Mouse (Mus musculus): ENCODE results near the gene Fstl3. TPM values are rescaled to one million over a fixed set of nuclear protein-coding genes. Genes with fewer than 3 reads are reported as not detected.

The Fstl3 gene
- polyA plus RNA-seq, 1 experiment from 2014 or later = 21.2 TPM

DNA sequence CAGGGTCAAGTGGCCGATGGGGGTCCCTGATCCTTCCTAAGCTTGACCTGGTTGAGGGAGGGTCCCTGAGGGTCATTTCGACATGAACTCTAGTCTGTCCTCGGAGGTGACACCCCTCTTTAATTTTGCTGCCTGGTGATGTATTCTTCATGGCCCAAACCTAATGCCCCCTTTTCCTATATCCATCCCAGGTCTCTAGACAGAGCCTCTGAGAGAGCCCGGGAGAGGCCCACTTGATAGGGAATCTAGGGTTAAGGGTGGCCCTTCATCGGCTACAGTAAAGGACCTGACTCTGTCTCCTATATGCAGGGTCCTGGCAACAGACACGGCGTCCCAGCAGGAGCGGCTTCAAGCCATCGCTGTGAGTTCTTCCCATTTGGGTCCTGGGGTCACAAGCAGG, 29.3 kb downstream of the Fstl3 start:
- H3K9me3 ChIP-seq = no peaks in the 10 kb centered on the region
- no peak for ATAC-seq (ENCODE audit: insufficient number of reproducible peaks, low FRiP score, low TSS enrichment, low read depth)
- peaks cover 23% of the 10 kb centered on the region for H3K36me3 ChIP-seq
- H3K9ac ChIP-seq = no peak overlapping the region
- WGBS = 90% methylated on average over 9 of the region's 9 CpGs
- no peak overlapping the region for H3K27ac ChIP-seq
- no peak overlapping the region for H3K4me2 ChIP-seq
- H3K4me3 ChIP-seq = no peak overlapping the region
- H3K4me1 ChIP-seq = peaks cover 46% of the 10 kb centered on the region
- no peaks in the 10 kb centered on the region for H3K27me3 ChIP-seq

DNA sequence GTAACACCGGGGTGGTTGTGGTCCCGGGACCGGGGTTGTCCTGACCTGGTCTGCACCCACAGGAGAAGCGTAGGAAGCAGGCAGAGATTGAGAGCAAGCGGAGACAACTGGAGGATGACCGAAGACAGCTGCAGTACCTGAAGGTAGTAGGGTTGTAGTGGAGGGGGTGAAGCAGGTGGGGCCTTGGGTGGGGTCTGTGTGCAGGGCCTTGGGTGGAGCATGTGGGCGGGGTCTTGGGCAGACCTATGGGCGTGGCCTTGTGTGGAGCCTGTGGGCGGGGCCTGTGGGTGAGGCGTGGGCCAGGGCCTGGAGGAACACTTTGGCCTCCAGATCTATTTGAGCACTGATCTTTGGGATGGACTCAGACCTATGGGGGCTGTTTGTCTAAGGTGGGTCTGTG, 29.9 kb downstream of the Fstl3 start:
- Histone ChIP-seq H3K9ac (no peak overlapping the region), H3K9me3 (no peaks in the 10 kb centered on the region), H3K4me2 (no peak overlapping the region), H3K4me3 (no peak overlapping the region), H3K36me3 (peaks cover 28% of the 10 kb centered on the region), H3K4me1 (peaks cover 44% of the 10 kb centered on the region), H3K27me3 (no peaks in the 10 kb centered on the region), H3K27ac (no peak overlapping the region)
- no peak; the same call in 1 of the 2 replicates for ATAC-seq (ENCODE audit: insufficient number of reproducible peaks, low FRiP score, low TSS enrichment, low read depth)
- 77% methylated on average over 10 of the region's 10 CpGs for WGBS

DNA sequence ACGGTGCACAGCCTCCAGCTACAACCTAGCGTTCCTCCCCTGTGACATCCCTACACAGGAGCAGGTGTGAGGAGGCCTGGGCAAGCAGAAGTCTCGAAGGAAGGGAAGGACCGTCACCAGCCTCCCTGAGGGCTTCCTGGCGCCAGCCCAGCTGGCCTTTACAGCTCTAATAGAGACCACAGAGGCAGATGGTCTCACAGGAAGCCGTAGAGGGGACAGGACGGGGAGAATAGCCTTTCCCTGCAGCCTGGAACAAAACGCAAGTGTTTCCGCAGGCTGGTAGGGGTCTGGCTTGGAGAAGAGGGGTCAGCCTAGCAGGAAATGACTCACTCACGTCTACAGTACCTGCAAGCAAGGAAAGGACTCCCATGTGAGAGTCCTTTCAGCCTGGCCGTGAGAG, 30.8 kb downstream of the Fstl3 start:
- no peaks in the 10 kb centered on the region for H3K27me3 ChIP-seq
- no peak overlapping the region for H3K4me2 ChIP-seq
- H3K4me3 ChIP-seq = no peak overlapping the region
- H3K36me3 ChIP-seq = peaks cover 28% of the 10 kb centered on the region
- H3K9me3 ChIP-seq = no peaks in the 10 kb centered on the region
- H3K27ac ChIP-seq = peak overlapping the region; percentile 18; the same call in 1 of the 2 replicates
- H3K4me1 ChIP-seq = peaks cover 38% of the 10 kb centered on the region
- no peak overlapping the region for H3K9ac ChIP-seq
- ATAC-seq (ENCODE audit: insufficient number of reproducible peaks, low FRiP score, low TSS enrichment, low read depth) = no peak
- WGBS = 42% methylated on average over 11 of the region's 11 CpGs

DNA sequence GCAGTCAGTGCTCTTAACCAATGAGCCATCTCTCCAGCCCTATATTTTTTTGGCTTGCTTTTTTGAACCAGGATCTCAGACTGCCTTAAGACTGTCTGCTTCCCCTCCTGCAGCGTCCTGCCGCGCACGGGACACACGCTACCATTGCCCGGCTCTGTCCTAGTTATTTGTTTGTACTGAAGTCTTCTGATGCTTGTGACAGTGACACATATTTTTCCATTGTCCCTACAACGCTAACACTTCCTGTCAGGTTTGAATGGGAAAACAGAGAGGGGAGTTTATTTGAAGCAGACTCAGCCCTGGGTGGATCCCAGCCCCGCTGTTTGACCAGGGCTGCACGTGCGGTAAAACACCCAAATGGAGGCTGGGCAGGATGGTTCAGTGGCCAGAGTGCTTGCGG, 31.7 kb downstream of the Fstl3 start:
- ATAC-seq (ENCODE audit: insufficient number of reproducible peaks, low FRiP score, low TSS enrichment, low read depth) = no peak
- peaks cover 29% of the 10 kb centered on the region for H3K4me1 ChIP-seq
- H3K4me3 ChIP-seq = no peak overlapping the region
- no peaks in the 10 kb centered on the region for H3K9me3 ChIP-seq
- no peak overlapping the region for H3K27ac ChIP-seq
- H3K9ac ChIP-seq = no peak overlapping the region
- no peak overlapping the region for H3K4me2 ChIP-seq
- peaks cover 28% of the 10 kb centered on the region for H3K36me3 ChIP-seq
- WGBS = 81% methylated on average over 11 of the region's 11 CpGs
- no peaks in the 10 kb centered on the region for H3K27me3 ChIP-seq

DNA sequence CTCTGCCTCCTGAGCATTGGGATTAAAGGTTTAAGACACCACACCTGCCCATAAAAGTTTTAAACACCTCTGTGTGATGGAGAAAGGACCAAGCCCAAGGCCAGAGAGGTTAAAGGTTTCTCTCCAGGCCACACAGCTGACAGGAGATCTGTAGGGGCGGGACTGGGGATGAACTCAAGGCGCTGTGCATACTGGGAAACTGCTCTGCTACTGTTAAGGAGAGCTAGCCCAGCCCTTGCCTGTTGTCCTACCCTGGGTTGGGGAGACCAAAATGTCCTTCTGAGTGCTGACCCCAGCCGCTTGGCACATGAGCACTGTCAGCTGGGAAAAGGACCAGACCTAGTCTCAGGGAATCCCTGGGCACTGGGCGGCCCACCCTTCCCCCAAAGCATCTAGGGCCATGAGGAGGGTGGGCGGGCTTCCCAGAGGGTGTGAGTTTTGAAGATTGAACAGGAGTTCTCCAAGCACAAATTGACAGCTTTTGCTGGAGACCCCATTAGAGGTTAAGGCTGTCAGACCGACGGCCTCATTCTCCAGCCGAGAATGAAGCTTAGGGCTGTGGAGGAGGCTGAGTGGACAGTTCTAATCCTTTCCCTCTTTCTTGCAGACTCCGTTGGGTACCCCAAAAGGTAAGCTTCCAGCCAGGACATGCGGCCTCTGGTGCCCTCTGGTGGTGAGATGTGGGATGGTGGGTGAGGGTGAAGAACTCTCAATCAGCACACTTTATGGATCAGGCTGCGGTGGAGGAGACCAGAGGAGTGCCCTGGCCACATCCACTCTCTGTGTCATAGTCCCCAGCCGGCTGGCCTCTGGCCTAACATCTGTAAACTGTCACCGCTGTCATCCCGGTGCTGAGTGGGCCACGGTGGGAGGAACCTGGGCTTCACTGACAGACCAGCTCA, 34.9 kb downstream of the Fstl3 start:
- H3K9me3 ChIP-seq = no peaks in the 10 kb centered on the region
- no peak overlapping the region for H3K4me2 ChIP-seq
- 32% methylated on average over 15 of the region's 15 CpGs for WGBS
- no peak overlapping the region for H3K9ac ChIP-seq
- H3K4me1 ChIP-seq = peaks cover 14% of the 10 kb centered on the region; the same call in 1 of the 2 replicates
- H3K27ac ChIP-seq = no peak overlapping the region
- H3K36me3 ChIP-seq = peaks cover 49% of the 10 kb centered on the region
- H3K27me3 ChIP-seq = no peaks in the 10 kb centered on the region
- no peak overlapping the region for H3K4me3 ChIP-seq
- 0 out of 2 replicates have a peak, but pooled peaks have one; percentile 35 for ATAC-seq (ENCODE audit: insufficient number of reproducible peaks, low FRiP score, low TSS enrichment, low read depth)

DNA sequence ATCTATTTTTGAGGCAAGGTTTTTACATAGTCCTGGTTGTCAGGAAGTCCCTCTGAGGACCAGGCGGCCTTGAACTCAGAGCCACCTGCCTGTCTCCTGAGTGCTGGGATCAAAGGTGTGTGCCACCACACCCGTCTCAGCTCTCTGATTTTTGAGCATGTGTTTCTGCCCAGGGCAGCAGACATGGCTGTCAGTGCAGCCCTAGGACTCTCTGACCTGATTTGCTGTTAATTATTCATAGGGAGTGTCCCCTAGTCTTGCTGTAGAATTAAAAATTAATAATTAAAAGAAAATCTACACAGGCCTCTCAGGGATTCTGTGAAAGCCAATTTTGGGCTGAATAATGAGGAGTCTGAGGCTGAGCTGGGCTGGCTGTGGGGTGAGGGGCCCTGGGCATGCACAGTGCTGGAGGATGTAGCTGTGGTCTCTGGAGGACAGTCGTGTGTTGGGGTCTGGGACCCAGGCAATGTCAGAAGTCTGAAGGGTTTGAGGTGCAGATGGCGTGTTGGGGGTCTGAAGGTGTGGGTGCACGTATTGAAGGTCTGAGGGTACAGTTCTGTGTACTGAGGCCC, 37.3 kb downstream of the Fstl3 start:
- Histone ChIP-seq H3K36me3 (peaks cover 54% of the 10 kb centered on the region), H3K27me3 (no peaks in the 10 kb centered on the region), H3K9ac (no peak overlapping the region), H3K27ac (no peak overlapping the region), H3K9me3 (no peaks in the 10 kb centered on the region), H3K4me1 (0 out of 2 replicates have a peak, but pooled peaks cover 3% of the 10 kb centered on the region), H3K4me2 (no peak overlapping the region), H3K4me3 (no peak overlapping the region)
- WGBS = 85% methylated on average over 5 of the region's 5 CpGs
- no peak for ATAC-seq (ENCODE audit: insufficient number of reproducible peaks, low FRiP score, low TSS enrichment, low read depth)

DNA sequence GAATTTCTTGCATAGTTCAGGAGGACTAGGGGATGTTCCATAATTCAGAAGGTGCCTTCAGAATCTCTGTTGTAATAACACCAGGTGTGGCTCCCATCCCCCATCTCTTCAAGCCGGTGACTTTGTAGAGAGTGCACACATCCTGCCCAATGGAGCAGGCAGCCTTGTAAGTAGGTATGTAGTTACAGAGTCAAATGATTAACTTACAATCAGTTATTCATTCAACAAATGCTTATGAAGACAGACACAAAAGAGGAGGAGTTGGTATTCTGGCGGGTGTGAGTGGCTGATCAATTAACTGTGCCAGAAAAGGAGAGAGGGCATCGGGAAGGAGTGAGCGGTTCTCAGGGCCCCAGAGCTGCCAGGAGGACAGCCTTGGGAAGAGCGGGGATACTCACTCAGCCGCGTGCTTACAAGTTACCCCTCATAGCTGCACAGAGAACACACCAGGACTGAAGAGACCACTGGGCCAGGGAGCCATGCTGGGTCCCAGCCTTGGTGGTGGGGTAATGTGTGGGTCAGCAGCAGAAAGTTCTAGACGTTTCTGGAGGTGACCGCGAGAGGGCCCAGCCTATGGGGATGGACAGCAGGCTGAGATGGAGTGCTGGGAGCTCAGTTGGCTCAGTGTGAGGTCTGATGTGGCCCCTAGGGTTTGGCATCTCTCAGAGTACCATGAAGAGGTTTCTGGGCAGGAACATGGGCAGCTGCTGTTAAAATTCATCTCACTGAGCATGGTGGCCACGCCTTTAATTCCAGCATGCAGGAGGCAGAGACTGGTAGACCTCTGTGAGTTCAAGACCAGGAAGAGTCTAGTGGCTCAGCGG, 38.8 kb downstream of the Fstl3 start:
- Histone ChIP-seq H3K9ac (no peak overlapping the region), H3K9me3 (no peaks in the 10 kb centered on the region), H3K4me1 (0 out of 2 replicates have a peak, but pooled peaks cover 7% of the 10 kb centered on the region), H3K4me2 (no peak overlapping the region), H3K4me3 (no peak overlapping the region), H3K27me3 (no peaks in the 10 kb centered on the region), H3K27ac (no peak overlapping the region), H3K36me3 (peaks cover 58% of the 10 kb centered on the region)
- no peak for ATAC-seq (ENCODE audit: insufficient number of reproducible peaks, low FRiP score, low TSS enrichment, low read depth)
- 89% methylated on average over 12 of the region's 12 CpGs for WGBS

DNA sequence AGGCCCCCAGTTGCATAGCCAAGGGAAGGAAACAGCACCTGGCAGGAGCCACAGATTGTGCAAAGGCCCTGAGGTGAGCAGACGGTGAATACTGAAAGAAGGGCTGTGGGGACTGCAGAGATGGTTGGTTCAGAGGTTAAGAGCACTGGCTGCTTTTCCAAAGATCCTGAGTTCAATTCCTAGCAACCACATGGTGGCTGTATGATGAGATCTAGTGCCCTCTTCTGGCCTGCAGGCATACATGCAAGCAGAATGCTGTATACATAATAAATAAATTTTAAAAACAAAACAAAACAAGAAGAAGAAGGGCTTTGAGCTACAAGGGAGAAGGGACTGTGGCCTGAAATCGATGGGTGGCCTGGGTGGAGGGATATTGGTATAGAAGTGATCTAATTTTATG, 40.0 kb downstream of the Fstl3 start:
- H3K9ac ChIP-seq = no peak overlapping the region
- no peaks in the 10 kb centered on the region for H3K27me3 ChIP-seq
- no peaks in the 10 kb centered on the region for H3K9me3 ChIP-seq
- H3K4me1 ChIP-seq = peaks cover 7% of the 10 kb centered on the region
- H3K36me3 ChIP-seq = peaks cover 50% of the 10 kb centered on the region
- 67% methylated on average over 2 of the region's 2 CpGs for WGBS
- no peak overlapping the region for H3K4me2 ChIP-seq
- H3K27ac ChIP-seq = no peak overlapping the region
- no peak for ATAC-seq (ENCODE audit: insufficient number of reproducible peaks, low FRiP score, low TSS enrichment, low read depth)
- H3K4me3 ChIP-seq = no peak overlapping the region

DNA sequence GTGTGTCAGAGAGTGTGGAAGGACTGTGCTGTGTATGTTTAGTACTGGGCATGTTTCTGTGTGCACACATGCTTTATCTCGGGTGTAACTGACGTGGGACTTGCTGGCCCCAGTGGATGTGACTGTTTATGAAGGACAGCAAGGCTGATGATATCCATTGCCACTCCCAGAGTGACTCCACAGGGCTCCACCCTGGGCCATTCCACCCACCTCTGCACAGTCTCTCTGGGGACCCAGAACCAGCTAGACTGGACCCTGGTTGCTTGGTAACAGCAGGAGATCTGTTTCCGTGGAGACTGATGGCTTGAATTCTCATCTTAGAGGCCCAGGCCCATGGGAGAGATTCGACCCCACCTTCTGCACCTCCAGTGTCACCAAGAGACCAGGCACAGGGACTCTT, 41.2 kb downstream of the Fstl3 start:
- H3K4me2 ChIP-seq = no peak overlapping the region
- H3K27me3 ChIP-seq = no peaks in the 10 kb centered on the region
- ATAC-seq (ENCODE audit: insufficient number of reproducible peaks, low FRiP score, low TSS enrichment, low read depth) = no peak
- no peak overlapping the region for H3K4me3 ChIP-seq
- peaks cover 17% of the 10 kb centered on the region for H3K4me1 ChIP-seq
- peak overlapping the region; percentile 54; the same call in 1 of the 2 replicates for H3K27ac ChIP-seq
- no peak overlapping the region for H3K9ac ChIP-seq
- H3K36me3 ChIP-seq = peaks cover 50% of the 10 kb centered on the region
- WGBS = 74% methylated on average over 4 of the region's 4 CpGs
- H3K9me3 ChIP-seq = no peaks in the 10 kb centered on the region

DNA sequence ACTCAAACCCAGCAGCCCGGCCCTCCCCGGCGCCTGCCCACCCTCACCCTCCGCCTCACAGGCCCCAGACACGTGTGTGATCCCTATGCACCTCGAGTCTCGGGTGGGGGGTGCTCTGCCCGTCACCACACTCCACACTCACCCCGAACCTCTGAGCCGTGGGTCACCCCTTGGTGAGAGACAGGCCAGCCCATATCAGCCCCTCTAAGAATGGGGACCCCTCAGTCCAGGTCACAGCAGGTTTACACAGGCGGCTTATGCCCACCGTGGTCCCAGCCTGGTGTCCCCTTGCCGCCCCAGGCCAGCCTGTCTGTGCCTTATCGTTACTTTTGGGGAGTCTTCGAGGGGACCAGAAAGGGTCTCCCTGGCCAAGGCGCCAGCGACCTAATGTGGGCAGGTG, 42.5 kb downstream of the Fstl3 start:
- H3K4me2 ChIP-seq = no peak overlapping the region
- no peak for ATAC-seq (ENCODE audit: insufficient number of reproducible peaks, low FRiP score, low TSS enrichment, low read depth)
- H3K27me3 ChIP-seq = no peaks in the 10 kb centered on the region
- peaks cover 50% of the 10 kb centered on the region for H3K36me3 ChIP-seq
- H3K27ac ChIP-seq = no peak overlapping the region
- peaks cover 19% of the 10 kb centered on the region for H3K4me1 ChIP-seq
- no peaks in the 10 kb centered on the region for H3K9me3 ChIP-seq
- 92% methylated on average over 17 of the region's 17 CpGs for WGBS
- no peak overlapping the region for H3K9ac ChIP-seq
- no peak overlapping the region for H3K4me3 ChIP-seq

DNA sequence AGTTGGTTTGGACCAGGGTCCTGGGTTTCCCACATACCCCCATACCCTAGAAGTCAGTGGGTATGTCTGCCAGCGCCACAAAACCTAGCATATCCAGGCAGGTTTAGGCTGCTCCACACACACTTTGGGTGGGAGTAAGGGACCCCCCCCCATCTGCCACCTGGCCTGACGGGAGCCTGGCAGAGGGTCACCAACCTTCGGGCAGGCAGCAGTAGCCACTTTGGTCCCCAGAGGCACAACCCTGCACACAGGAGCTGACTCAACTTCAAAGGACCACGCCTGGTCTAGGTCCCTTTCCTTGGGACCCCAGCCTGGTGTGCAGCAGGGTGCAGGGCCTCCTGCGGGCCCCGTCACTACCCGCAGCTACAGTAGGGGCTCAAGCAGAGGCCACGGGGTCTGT, 43.2 kb downstream of the Fstl3 start:
- Histone ChIP-seq H3K4me1 (peaks cover 19% of the 10 kb centered on the region), H3K9me3 (no peaks in the 10 kb centered on the region), H3K36me3 (peaks cover 47% of the 10 kb centered on the region), H3K27ac (no peak overlapping the region), H3K4me3 (no peak overlapping the region), H3K9ac (no peak overlapping the region), H3K4me2 (no peak overlapping the region), H3K27me3 (no peaks in the 10 kb centered on the region)
- 80% methylated on average over 6 of the region's 8 CpGs for WGBS
- no peak for ATAC-seq (ENCODE audit: insufficient number of reproducible peaks, low FRiP score, low TSS enrichment, low read depth)

DNA sequence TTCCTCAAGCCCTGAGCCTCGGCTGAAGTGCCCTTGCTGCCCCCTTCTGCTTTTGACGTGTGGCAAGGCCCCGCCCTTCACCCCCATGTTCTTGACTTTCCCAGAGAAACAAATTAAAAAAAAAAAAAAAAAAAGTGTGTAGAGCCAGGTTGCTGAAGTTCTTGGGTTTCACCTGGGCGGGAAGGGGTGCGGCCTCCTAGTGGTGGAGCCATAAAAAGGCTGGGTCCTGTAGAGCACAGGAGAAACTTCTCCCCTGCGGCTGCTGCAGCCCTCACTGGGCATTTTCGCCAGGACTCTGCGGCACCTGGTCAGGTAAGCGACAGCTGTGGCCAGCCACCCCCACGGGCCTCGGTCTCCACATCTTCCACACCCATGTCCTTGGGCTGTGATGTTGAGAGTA, 43.7 kb downstream of the Fstl3 start, which contains the start of gene Misp:
TSS of gene Misp (plus strand) at position 208 of the 400 bp plus-strand sequence.
- Histone ChIP-seq H3K4me2 (no peak within 1 kb of the TSS), H3K4me1 (peaks cover 19% of the 10 kb centered on the region), H3K4me3 (no peak within 1 kb of the TSS), H3K36me3 (peaks cover 42% of the 10 kb centered on the region), H3K9me3 (no peaks in the 10 kb centered on the region), H3K27ac (no peak within 1 kb of the TSS), H3K9ac (no peak within 1 kb of the TSS), H3K27me3 (no peaks in the 10 kb centered on the region)
- 48% methylated on average over 11 of the region's 11 CpGs for WGBS
- no peak for ATAC-seq (ENCODE audit: insufficient number of reproducible peaks, low FRiP score, low TSS enrichment, low read depth)
